Mouse (Mus musculus): ENCODE results near the gene Reps2. TPM values are rescaled to one million over a fixed set of nuclear protein-coding genes. Genes with fewer than 3 reads are reported as not detected.

The Reps2 gene
- polyA plus RNA-seq, 3 experiments from 2014 or later, result not detected

Other genes with a start within 250 kb of the Reps2 start
- gene Rbbp7, start 116.8 kb upstream of the Reps2 start, polyA plus RNA-seq (2017; shearing (Covaris generic)), result 100 to 1,000 TPM; 127 to 201 (median 130) TPM
- gene Txlng, start 185.8 kb upstream of the Reps2 start, polyA plus RNA-seq (2017; shearing (Covaris generic)), result 10 to 100 TPM; 23.1 to 27.5 (median 23.6) TPM
- gene Syap1, start 244.8 kb upstream of the Reps2 start, polyA plus RNA-seq (2017; shearing (Covaris generic)), result 10 to 100 TPM; 13.4 to 14.6 (median 14.4) TPM

Data from inflammation-experienced regulatory T-cells, adult 6 months (primary cell).